Mouse (Mus musculus) retina, embryonic 14.5 days (tissue): Measurements from ENCODE around the gene Slc5a6.

Source experiments
- DNase-seq: peaks from one replicate; pipeline ENCODE4 v3.0.0-alpha.2; 2015; ENCODE audit warnings: low spot score

The Slc5a6 gene

GRCm38 (mm10) chr5:31048763-31049641, at the start of gene Slc5a6:
Gene Slc5a6, minus strand, starts transcription at chr5:31048924.
- DNase-seq: peak; percentile 73

GRCm38 (mm10) chr5:31095711-31096480, 47.2 kb upstream of the Slc5a6 start:
- peak; percentile 13 for DNase-seq

GRCm38 (mm10) chr5:31094799-31095691, 46.3 kb upstream of the Slc5a6 start:
- DNase-seq: peak; percentile 61

- DNase-seq: peak; percentile 31
Measured at GRCm38 (mm10) chr5:31094100-31094798, 45.5 kb upstream of the Slc5a6 start.

GRCm38 (mm10) chr5:31093151-31094041, 44.7 kb upstream of the Slc5a6 start:
- DNase-seq: peak; percentile 58

GRCm38 (mm10) chr5:31092231-31092975, 43.7 kb upstream of the Slc5a6 start:
- peak; percentile 18 for DNase-seq

GRCm38 (mm10) chr5:31087131-31087530, 38.4 kb upstream of the Slc5a6 start:
- no peak for DNase-seq

- no peak for DNase-seq
Measured at GRCm38 (mm10) chr5:31086606-31087005, 37.9 kb upstream of the Slc5a6 start.

GRCm38 (mm10) chr5:31083949-31084348, 35.2 kb upstream of the Slc5a6 start:
- DNase-seq: peak; percentile 47

- peak; percentile 7 for DNase-seq
Measured at GRCm38 (mm10) chr5:31082935-31083625, 34.4 kb upstream of the Slc5a6 start.

- DNase-seq: peak; percentile 63
Measured at GRCm38 (mm10) chr5:31082355-31082754, 33.6 kb upstream of the Slc5a6 start.

- DNase-seq: peak; percentile 72
Measured at GRCm38 (mm10) chr5:31081386-31081785, 32.7 kb upstream of the Slc5a6 start.

GRCm38 (mm10) chr5:31080795-31081164, 32.1 kb upstream of the Slc5a6 start:
- no peak for DNase-seq

- DNase-seq: no peak
Measured at GRCm38 (mm10) chr5:31080059-31080794, 31.5 kb upstream of the Slc5a6 start.

- DNase-seq: no peak
Measured at GRCm38 (mm10) chr5:31076346-31076745, 27.6 kb upstream of the Slc5a6 start.

- no peak for DNase-seq
Measured at GRCm38 (mm10) chr5:31073176-31073575, 24.5 kb upstream of the Slc5a6 start.

- DNase-seq: no peak
Measured at GRCm38 (mm10) chr5:31071821-31072220, 23.1 kb upstream of the Slc5a6 start.

- DNase-seq: no peak
Measured at GRCm38 (mm10) chr5:31071059-31071458, 22.3 kb upstream of the Slc5a6 start.
